Comparison of ENCODE assay signal across 8 mouse cellular contexts in genomic region chr9:63602043-63602939, GRCm38 (mm10). TPM values are rescaled to one million over a fixed set of nuclear protein-coding genes. Genes with fewer than 3 reads are reported as not detected.
A peak's percentile ranks its signal among the peaks of the same experiment; 100 is the strongest.
DNase-seq lines count a peak whose midpoint lies in the region; ATAC-seq and TF ChIP-seq lines count a peak whose summit lies in the region.

Iqch (minus strand) TSS chr9:63602493.
Aagab (plus strand) TSS chr9:63602660.

- TF ChIP-seq CTCF in MEL (IDR thresholded peaks at IDR 0.05 in 2 of 3, conservative IDR thresholded peaks at IDR 0.05 in 1 of 3; ENCODE audit: control insufficient read depth in 1 of 3, insufficient read depth in 1 of 3, low read depth in 2 of 3, low read length in 3 of 3, poor library complexity in 1 of 3, severe bottlenecking in 1 of 3) = 0 out of 6 replicates have a peak, but pooled peaks of 1 of the 3 experiments have one; percentile 6
- peak; percentile 20 for TF ChIP-seq CTCF in layer of hippocampus, adult 2 months (conservative IDR thresholded peaks at IDR 0.05)
- TF ChIP-seq CTCF in lung, adult 2 months (IDR thresholded peaks at IDR 0.05; ENCODE audit: insufficient read depth, low read length) = no peak

- TF ChIP-seq EP300 in MEL (IDR thresholded peaks at IDR 0.05; ENCODE audit: low read depth in 1 of 2, low read length in 2 of 2) = no peak

- H3K9me3 ChIP-seq in MEL (replicated peaks; ENCODE audit: insufficient read depth, low read length) = no peaks in the 10 kb centered on the region
- H3K9me3 ChIP-seq in forebrain, embryonic 16.5 days (ENCODE audit: control insufficient read depth, low read length) = no peaks in the 10 kb centered on the region
- H3K9me3 ChIP-seq in neural tube, embryonic 15.5 days (replicated peaks) = no peaks in the 10 kb centered on the region

- DNase-seq in MEL (ENCODE audit: low read depth, low spot score) = peak; percentile 96
- DNase-seq in cerebellum, adult 18-20 months = peak; percentile 95 to 98
- peak; percentile 95 to 96 for DNase-seq in heart, postnatal 36 days
- DNase-seq in layer of hippocampus, adult 2 months (ENCODE audit: low spot score in 2 of 2) = peak; percentile 97 to 99
- peak; percentile 93 for DNase-seq in lung, adult 2 months
- peak; percentile 97 for DNase-seq in testis, postnatal 10 days (ENCODE audit: low spot score)

- peaks cover 4 to 8% of the 10 kb centered on the region in 2 experiments; a peak in 3 of 4 replicates for H3K4me1 ChIP-seq in MEL (ENCODE audit: control insufficient read depth in 1 of 2, insufficient read depth in 2 of 2, low read length in 2 of 2)
- H3K4me1 ChIP-seq in forebrain, embryonic 16.5 days (replicated peaks; ENCODE audit: control insufficient read depth, insufficient read depth, low read length) = peaks cover 10% of the 10 kb centered on the region
- H3K4me1 ChIP-seq in lung, adult 2 months (ENCODE audit: control insufficient read depth, insufficient read depth, low read length) = peaks cover 3% of the 10 kb centered on the region
- H3K4me1 ChIP-seq in neural tube, embryonic 15.5 days = peaks cover 19% of the 10 kb centered on the region

- H3K9ac ChIP-seq in MEL (ENCODE audit: control insufficient read depth, low read depth, low read length, poor library complexity, severe bottlenecking) = peak within 1 kb of the TSS; percentile 93
- H3K9ac ChIP-seq in forebrain, embryonic 16.5 days (replicated peaks; ENCODE audit: low read depth, low read length) = peak within 1 kb of the TSS; percentile 91
- H3K9ac ChIP-seq in neural tube, embryonic 15.5 days (replicated peaks) = peak within 1 kb of the TSS; percentile 78

- peak; percentile 79 to 90; a peak in 3 of 4 replicates for TF ChIP-seq POLR2A in MEL (IDR thresholded peaks at IDR 0.05; ENCODE audit: control insufficient read depth in 1 of 2, insufficient read depth in 1 of 2, low read depth in 1 of 2, low read length in 2 of 2, poor library complexity in 1 of 2)
- peak; percentile 82; the same call in 1 of the 2 replicates for TF ChIP-seq POLR2A in lung, adult 2 months (IDR thresholded peaks at IDR 0.05; ENCODE audit: borderline replicate concordance, extremely low read depth, low read depth, low read length)

- peak within 1 kb of the TSS; percentile 40 for H3K27ac ChIP-seq in MEL (ENCODE audit: control insufficient read depth, low read depth, low read length)
- H3K27ac ChIP-seq in forebrain, embryonic 16.5 days (ENCODE audit: low read length) = peak within 1 kb of the TSS; percentile 74
- peak within 1 kb of the TSS; percentile 96 for H3K27ac ChIP-seq in layer of hippocampus, adult 2 months
- H3K27ac ChIP-seq in neural tube, embryonic 15.5 days (replicated peaks) = peak within 1 kb of the TSS; percentile 79

- H3K4me3 ChIP-seq in MEL (ENCODE audit: control insufficient read depth in 1 of 2, insufficient read depth in 1 of 2, low read depth in 2 of 2, low read length in 2 of 2) = peak within 1 kb of the TSS; percentile 81 to 96
- peak within 1 kb of the TSS; percentile 97 for H3K4me3 ChIP-seq in forebrain, embryonic 16.5 days (replicated peaks; ENCODE audit: low read length)
- peak within 1 kb of the TSS; percentile 100 for H3K4me3 ChIP-seq in layer of hippocampus, adult 2 months
- H3K4me3 ChIP-seq in lung, adult 2 months (replicated peaks; ENCODE audit: extremely low read depth, low read depth, low read length) = peak within 1 kb of the TSS; percentile 90
- H3K4me3 ChIP-seq in neural tube, embryonic 15.5 days (replicated peaks) = peak within 1 kb of the TSS; percentile 83

- 2% methylated on average over 67 of the region's 70 CpGs for WGBS in forebrain, embryonic 16.5 days
- 1% methylated on average over 70 of the region's 70 CpGs for WGBS in lung, adult 2 months
- WGBS in neural tube, embryonic 15.5 days = 1% methylated on average over 64 of the region's 70 CpGs

- H3K4me2 ChIP-seq in forebrain, embryonic 16.5 days (ENCODE audit: low read length) = peak within 1 kb of the TSS; percentile 80
- peak within 1 kb of the TSS; percentile 71 for H3K4me2 ChIP-seq in neural tube, embryonic 15.5 days

- peaks cover 22% of the 10 kb centered on the region for H3K79me2 ChIP-seq in MEL (ENCODE audit: control insufficient read depth, insufficient read depth, low read length, poor library complexity)

- TF ChIP-seq RAD21 in MEL (IDR thresholded peaks at IDR 0.05; ENCODE audit: low read depth, low read length) = no peak

- peaks cover 0 to 9% of the 10 kb centered on the region in 2 experiments; a peak in 2 of 4 replicates for H3K36me3 ChIP-seq in MEL (ENCODE audit: control insufficient read depth in 1 of 2, insufficient read depth in 2 of 2, low read length in 2 of 2)
- no peaks in the 10 kb centered on the region for H3K36me3 ChIP-seq in forebrain, embryonic 16.5 days (ENCODE audit: control insufficient read depth, insufficient read depth)
- no peaks in the 10 kb centered on the region for H3K36me3 ChIP-seq in neural tube, embryonic 15.5 days

- ATAC-seq in forebrain, embryonic 16.5 days = peak; percentile 99
- peak; percentile 99 for ATAC-seq in neural tube, embryonic 15.5 days (ENCODE audit: low FRiP score)

- no peaks in the 10 kb centered on the region; a peak in 1 of 4 replicates for H3K27me3 ChIP-seq in MEL (ENCODE audit: control insufficient read depth in 1 of 2, insufficient read depth in 2 of 2, low read length in 2 of 2)
- H3K27me3 ChIP-seq in forebrain, embryonic 16.5 days (replicated peaks; ENCODE audit: control insufficient read depth, insufficient read depth, low read length) = no peaks in the 10 kb centered on the region
- H3K27me3 ChIP-seq in neural tube, embryonic 15.5 days (replicated peaks) = no peaks in the 10 kb centered on the region

- intact Hi-C loops in heart, postnatal 36 days (cut with DNase I) = loop anchor here (5.0 to 10.0 kb wide), 2 partner anchors 155 to 423 kb away; partner anchors contain the start of genes Smad3 and Smad6

TF ChIP-seq in MEL, 35 proteins besides CTCF, POLR2A, EP300 and RAD21 (continues in another document):
- TF ChIP-seq NELFE (IDR thresholded peaks at IDR 0.05; ENCODE audit: low read depth, low read length) (peak; percentile 81), SMC3 (IDR thresholded peaks at IDR 0.05; ENCODE audit: low read depth, low read length) (no peak), NRF1 (IDR thresholded peaks at IDR 0.05; ENCODE audit: insufficient read depth, low read depth, low read length, poor library complexity, severe bottlenecking) (peak; percentile 49; the same call in 1 of the 2 replicates), KAT2A (conservative IDR thresholded peaks at IDR 0.05; ENCODE audit: low read depth, low read length) (no peak; the same call in 1 of the 2 replicates), TBP (IDR thresholded peaks at IDR 0.05; ENCODE audit: low read depth, low read length) (no peak), ELF1 (IDR thresholded peaks at IDR 0.05; ENCODE audit: low read depth, low read length) (peak; percentile 95), BHLHE40 (IDR thresholded peaks at IDR 0.05; ENCODE audit: borderline replicate concordance, low read depth, low read length) (peak; percentile 69; the same call in 1 of the 2 replicates), CHD2 (IDR thresholded peaks at IDR 0.05; ENCODE audit: low read length) (no peak), TAL1 (IDR thresholded peaks at IDR 0.05; ENCODE audit: low read length) (no peak), E2F4 (IDR thresholded peaks at IDR 0.05; ENCODE audit: borderline replicate concordance, low read depth, low read length) (peak; percentile 77; the same call in 1 of the 2 replicates), HCFC1 (IDR thresholded peaks at IDR 0.05; ENCODE audit: low read depth, low read length) (peak; percentile 80), UBTF (IDR thresholded peaks at IDR 0.05; ENCODE audit: borderline replicate concordance, insufficient read depth, low read depth, low read length) (no peak), TCF12 (IDR thresholded peaks at IDR 0.05; ENCODE audit: low read depth, low read length) (peak; percentile 61; the same call in 1 of the 2 replicates), POLR2AphosphoS2 (IDR thresholded peaks at IDR 0.05; ENCODE audit: low read length) (peak; percentile 58; the same call in 1 of the 2 replicates), ETS1 (IDR thresholded peaks at IDR 0.05; ENCODE audit: low read depth, low read length) (0 out of 2 replicates have a peak, but pooled peaks have one; percentile 46), ZKSCAN1 (IDR thresholded peaks at IDR 0.05; ENCODE audit: low read depth, low read length) (no peak), MAFK (IDR thresholded peaks at IDR 0.05; ENCODE audit: borderline replicate concordance, low read depth, low read length) (no peak), MEF2A (IDR thresholded peaks at IDR 0.05; ENCODE audit: extremely low read depth, insufficient replicate concordance, low read depth, low read length, poor library complexity, severe bottlenecking) (peak; percentile 44; the same call in 1 of the 2 replicates), CHD1 (IDR thresholded peaks at IDR 0.05; ENCODE audit: low read depth, low read length) (peak; percentile 99), ZNF384 (IDR thresholded peaks at IDR 0.05; ENCODE audit: low read depth, low read length) (no peak), GATA1 (IDR thresholded peaks at IDR 0.05; ENCODE audit: low read depth, low read length) (no peak), JUND (IDR thresholded peaks at IDR 0.05; ENCODE audit: low read depth, low read length) (no peak), POLR2AphosphoS5 (IDR thresholded peaks at IDR 0.05; ENCODE audit: borderline replicate concordance, low read depth, low read length) (no peak)

RNA-seq across cellular contexts. Expression of gene Iqch, which starts in this region (rescaled TPM):
- not detected in 2 replicates for total RNA-seq in MEL (2012; rRNA removed)
- polyA plus RNA-seq in MEL (2012; ENCODE audit: insufficient read depth in 1 of 2, insufficient read length in 2 of 2, low read depth in 1 of 2, low replicate concordance in 2 of 2, missing spikeins in 1 of 2) = not detected
- polyA plus RNA-seq in forebrain, embryonic 16.5 days (2015; fragmentation: Nextera tagmentation; extraction: Ambion mirVana) = 0.10 and 0.24 TPM in 2 replicates
- total RNA-seq in heart, postnatal 36 days (2021) = not detected
- under 1 TPM in 1 of 2 experiments, not detected in 1; 0.10 TPM for total RNA-seq in layer of hippocampus, adult 2 months (2021)
- polyA plus RNA-seq in lung, adult 2 months (2012; rRNA removed) = 0.07 and 0.11 TPM in 2 replicates
- polyA plus RNA-seq in neural tube, embryonic 15.5 days (2015; fragmentation: Nextera tagmentation; extraction: Ambion mirVana) = 0.12 and 0.24 TPM in 2 replicates

RNA-seq across cellular contexts. Expression of gene Aagab, which starts in this region (rescaled TPM):
- total RNA-seq in MEL (2012; rRNA removed) = 15.1 and 16.1 TPM in 2 replicates
- polyA plus RNA-seq in MEL (2012; ENCODE audit: insufficient read depth in 1 of 2, insufficient read length in 2 of 2, low read depth in 1 of 2, low replicate concordance in 2 of 2, missing spikeins in 1 of 2) = 10 to 100 TPM in 1 of 2 experiments, not detected in 1; 27.4 TPM
- 58.5 and 65.1 TPM in 2 replicates for polyA plus RNA-seq in forebrain, embryonic 16.5 days (2015; fragmentation: Nextera tagmentation; extraction: Ambion mirVana)
- 10 to 100 TPM; 16.8 to 17.7 TPM for total RNA-seq in heart, postnatal 36 days (2021)
- 10 to 100 TPM; 60.3 to 61.0 TPM for total RNA-seq in layer of hippocampus, adult 2 months (2021)
- 9.5 and 10.9 TPM in 2 replicates for polyA plus RNA-seq in lung, adult 2 months (2012; rRNA removed)
- polyA plus RNA-seq in neural tube, embryonic 15.5 days (2015; fragmentation: Nextera tagmentation; extraction: Ambion mirVana) = 51.5 and 56.0 TPM in 2 replicates

Comparison
In these comparisons a context has a peak if more than half of its experiments do, and no peak if none do; other contexts are left out.
1. Peak in every context shown above with its lines: DNase-seq, ATAC-seq, H3K4me3 ChIP-seq and H3K27ac ChIP-seq.
2. H3K27ac ChIP-seq: peak in every context shown above with its lines; median percentile 96 in layer of hippocampus, adult 2 months; 79 in neural tube, embryonic 15.5 days; 74 in forebrain, embryonic 16.5 days; 40 in MEL.